Mouse (Mus musculus) myocyte (in vitro differentiated cells): ENCODE results near the gene Gdf11.

Experiments used
- CEBPB ChIP-seq: IDR thresholded peaks from 2 replicates; pipeline ENCODE4 v1.6.1; 2011; ENCODE audit warnings: mild to moderate bottlenecking, moderate library complexity; ENCODE audit not compliant: poor library complexity, insufficient read depth, severe bottlenecking
- E2F4 ChIP-seq: IDR thresholded peaks from one replicate; pipeline ENCODE4 v1.6.1; 2011; ENCODE audit warnings: mild to moderate bottlenecking, control low read depth, moderate library complexity; ENCODE audit not compliant: insufficient read depth
- MAX ChIP-seq: IDR thresholded peaks from one replicate; pipeline ENCODE4 v1.6.1; 2011; ENCODE audit warnings: low read depth, mild to moderate bottlenecking, control low read depth
- MYOG ChIP-seq, 3 experiments: IDR thresholded peaks; one replicate each; pipeline ENCODE4 v1.6.1; 2011; ENCODE audit warnings: control low read depth in 2 of 3, low read depth in 2 of 3, mild to moderate bottlenecking in 2 of 3; ENCODE audit not compliant: insufficient read length in 2 of 3, control insufficient read depth in 1 of 3, insufficient read depth in 1 of 3
- POLR2A ChIP-seq: IDR thresholded peaks from one replicate; pipeline ENCODE4 v1.6.1; 2011; ENCODE audit warnings: low read depth, mild to moderate bottlenecking, control low read depth, moderate library complexity; ENCODE audit not compliant: insufficient read length
- POLR2AphosphoS2 ChIP-seq: IDR thresholded peaks from one replicate; pipeline ENCODE4 v1.6.1; 2011; ENCODE audit warnings: low read depth, control low read depth; ENCODE audit not compliant: insufficient read length
- TCF3 ChIP-seq: IDR thresholded peaks from one replicate; pipeline ENCODE4 v1.6.1; 2011; ENCODE audit warnings: low read depth, control low read depth; ENCODE audit not compliant: insufficient read length
- USF1 ChIP-seq: IDR thresholded peaks from one replicate; pipeline ENCODE4 v1.6.1; 2011; ENCODE audit warnings: low read depth, mild to moderate bottlenecking, control low read depth, moderate library complexity

GRCm38 (mm10) chr10:128861176-128861575 lies 30.3 kb downstream of the Gdf11 start:
- TF ChIP-seq POLR2A (no peak), USF1 (no peak), MAX (no peak), TCF3 (no peak), E2F4 (no peak), MYOG (IDR thresholded peaks at IDR 0.05; ENCODE audit: control insufficient read depth in 1 of 3, insufficient read depth in 1 of 3, insufficient read length in 2 of 3, low read depth in 2 of 3) (no peak), CEBPB (no peak), POLR2AphosphoS2 (no peak)
